Mouse (Mus musculus) MEL (cell line): ENCODE data around the gene Lamp1. TPM values are rescaled to one million over a fixed set of nuclear protein-coding genes. Genes with fewer than 3 reads are reported as not detected.
A peak's percentile ranks its signal among the peaks of the same experiment; 100 is the strongest.

Experiments used
- DNase-seq: peaks from one replicate; pipeline ENCODE4 v3.0.0; 2011; ENCODE audit warnings: low read depth, low spot score
- H3K27ac ChIP-seq: 2 replicates; pipeline ENCODE4 v1.5.1; 2012; ENCODE audit warnings: low read depth, mild to moderate bottlenecking, control low read depth, low read length, moderate library complexity; ENCODE audit not compliant: control insufficient read depth
- H3K27me3 ChIP-seq, 2 experiments: fragments of 150-350 bp in 1 of 2; sonication (generic) in 1 of 2; 2 replicates each; pipeline ENCODE4 v1.6.1; 2012; ENCODE audit warnings: low read length in 2 of 2, mild to moderate bottlenecking in 2 of 2, improper control_type of control experiment in 1 of 2, moderate library complexity in 1 of 2; ENCODE audit not compliant: insufficient read depth in 2 of 2, control insufficient read depth in 1 of 2
- H3K36me3 ChIP-seq, 2 experiments: 2 replicates each; pipeline ENCODE4 v1.6.1; 2012 to 2014; ENCODE audit warnings: low read length in 2 of 2, improper control_type of control experiment in 1 of 2, inconsistent platforms in 1 of 2, mild to moderate bottlenecking in 1 of 2; ENCODE audit not compliant: insufficient read depth in 2 of 2, control insufficient read depth in 1 of 2
- H3K4me1 ChIP-seq, 2 experiments: fragments of 150-350 bp in 1 of 2; sonication (generic) in 1 of 2; 2 replicates each; pipeline ENCODE4 v1.6.1; 2012; ENCODE audit warnings: low read length in 2 of 2, improper control_type of control experiment in 1 of 2, mild to moderate bottlenecking in 1 of 2; ENCODE audit not compliant: insufficient read depth in 2 of 2, control insufficient read depth in 1 of 2
- H3K4me3 ChIP-seq, 2 experiments: fragments of 150-350 bp in 1 of 2; sonication (generic) in 1 of 2; 2 replicates each; pipeline ENCODE4 v1.5.1; 2012; ENCODE audit warnings: low read depth in 2 of 2, low read length in 2 of 2, mild to moderate bottlenecking in 2 of 2, moderate library complexity in 2 of 2, control low read depth in 1 of 2, improper control_type of control experiment in 1 of 2; ENCODE audit not compliant: control insufficient read depth in 1 of 2, insufficient read depth in 1 of 2
- H3K79me2 ChIP-seq: 2 replicates; pipeline ENCODE4 v1.6.1; 2012; ENCODE audit warnings: mild to moderate bottlenecking, low read length, moderate library complexity; ENCODE audit not compliant: control insufficient read depth, poor library complexity, insufficient read depth
- H3K9ac ChIP-seq: 2 replicates; pipeline ENCODE4 v1.6.1; 2012; ENCODE audit warnings: low read depth, mild to moderate bottlenecking, control low read depth, low read length, moderate library complexity; ENCODE audit not compliant: control insufficient read depth, poor library complexity, severe bottlenecking
- H3K9me3 ChIP-seq: fragments of 150-350 bp; sonication (generic); replicated peaks from 2 replicates; pipeline ENCODE4 v1.6.1; 2012; ENCODE audit warnings: mild to moderate bottlenecking, low read length, improper control_type of control experiment, moderate library complexity; ENCODE audit not compliant: insufficient read depth
- BHLHE40 ChIP-seq: IDR thresholded peaks from 2 replicates; pipeline ENCODE4 v1.6.1; 2012; ENCODE audit warnings: low read depth, mild to moderate bottlenecking, inconsistent platforms, low read length, improper control_type of control experiment, borderline replicate concordance
- ELF1 ChIP-seq: IDR thresholded peaks from 2 replicates; pipeline ENCODE4 v1.6.1; 2014; ENCODE audit warnings: low read depth, mild to moderate bottlenecking, inconsistent platforms, low read length, improper control_type of control experiment, moderate library complexity
- EP300 ChIP-seq, 2 experiments: IDR thresholded peaks; 2 replicates each; pipeline ENCODE4 v1.6.1; 2011; ENCODE audit warnings: improper control_type of control experiment in 2 of 2, low read length in 2 of 2, low read depth in 1 of 2, mild to moderate bottlenecking in 1 of 2
- GABPA ChIP-seq: IDR thresholded peaks from 2 replicates; pipeline ENCODE4 v1.6.1; 2012; ENCODE audit warnings: low read depth, mild to moderate bottlenecking, inconsistent platforms, low read length, improper control_type of control experiment, moderate library complexity
- GATA1 ChIP-seq: IDR thresholded peaks from 2 replicates; pipeline ENCODE4 v1.6.1; 2011; ENCODE audit warnings: low read depth, low read length, improper control_type of control experiment
- JUND ChIP-seq: IDR thresholded peaks from 2 replicates; pipeline ENCODE4 v1.6.1; 2011; ENCODE audit warnings: low read depth, mild to moderate bottlenecking, improper control_type of control experiment, low read length
- KAT2A ChIP-seq: conservative IDR thresholded peaks from 2 replicates; pipeline ENCODE4 v1.6.1; 2012; ENCODE audit warnings: low read depth, low read length, improper control_type of control experiment, inconsistent platforms
- MAFK ChIP-seq: IDR thresholded peaks from 2 replicates; pipeline ENCODE4 v1.6.1; 2011; ENCODE audit warnings: low read depth, mild to moderate bottlenecking, low read length, improper control_type of control experiment, borderline replicate concordance
- MAZ ChIP-seq: IDR thresholded peaks from 2 replicates; pipeline ENCODE4 v1.6.1; 2012; ENCODE audit warnings: low read depth, mild to moderate bottlenecking, inconsistent platforms, low read length, improper control_type of control experiment
- POLR2AphosphoS5 ChIP-seq: IDR thresholded peaks from 2 replicates; pipeline ENCODE4 v1.6.1; 2012; ENCODE audit warnings: low read depth, borderline replicate concordance, mild to moderate bottlenecking, inconsistent platforms, low read length, moderate library complexity, mixed read lengths
- RCOR1 ChIP-seq: IDR thresholded peaks from 2 replicates; pipeline ENCODE4 v1.6.1; 2012; ENCODE audit warnings: low read depth, mild to moderate bottlenecking, inconsistent platforms, low read length, improper control_type of control experiment
- SIN3A ChIP-seq: IDR thresholded peaks from 2 replicates; pipeline ENCODE4 v1.6.1; 2012; ENCODE audit warnings: low read length, improper control_type of control experiment, inconsistent platforms
- TAL1 ChIP-seq: IDR thresholded peaks from 2 replicates; pipeline ENCODE4 v1.6.1; 2012; ENCODE audit warnings: mild to moderate bottlenecking, inconsistent platforms, low read length, moderate library complexity, mixed read lengths
- TBP ChIP-seq: IDR thresholded peaks from 2 replicates; pipeline ENCODE4 v1.8.0; 2011; ENCODE audit warnings: low read depth, low read length, improper control_type of control experiment
- UBTF ChIP-seq: IDR thresholded peaks from 2 replicates; pipeline ENCODE4 v1.6.1; 2012; ENCODE audit warnings: low read depth, mild to moderate bottlenecking, inconsistent platforms, low read length, improper control_type of control experiment, moderate library complexity, borderline replicate concordance; ENCODE audit not compliant: insufficient read depth
- USF1 ChIP-seq: IDR thresholded peaks from 2 replicates; pipeline ENCODE4 v1.6.1; 2014; ENCODE audit warnings: low read depth, mild to moderate bottlenecking, inconsistent platforms, low read length, improper control_type of control experiment, moderate library complexity
- USF2 ChIP-seq, 2 experiments: IDR thresholded peaks; 2 replicates each; pipeline ENCODE4 v1.6.1; 2011 to 2012; ENCODE audit warnings: improper control_type of control experiment in 2 of 2, low read length in 2 of 2, borderline replicate concordance in 1 of 2, inconsistent platforms in 1 of 2, low read depth in 1 of 2, mild to moderate bottlenecking in 1 of 2; ENCODE audit not compliant: insufficient read depth in 1 of 2
- ZC3H11A ChIP-seq: IDR thresholded peaks from 2 replicates; pipeline ENCODE4 v1.6.1; 2012; ENCODE audit warnings: low read depth, mild to moderate bottlenecking, inconsistent platforms, low read length, improper control_type of control experiment
- ZKSCAN1 ChIP-seq: IDR thresholded peaks from 2 replicates; pipeline ENCODE4 v1.6.1; 2012; ENCODE audit warnings: low read depth, mild to moderate bottlenecking, inconsistent platforms, low read length, improper control_type of control experiment, moderate library complexity
- ZNF384 ChIP-seq: IDR thresholded peaks from 2 replicates; pipeline ENCODE4 v1.6.1; 2012; ENCODE audit warnings: low read depth, mild to moderate bottlenecking, inconsistent platforms, low read length, improper control_type of control experiment
- polyA plus RNA-seq, 2 experiments: library from polyadenylated mRNA; stranded (reverse) in 1 of 2; unstranded in 1 of 2; fragments of >175 nt in 1 of 2; fragments of >200 nt in 1 of 2; gene quantifications; 2 replicates each; pipeline versions ENCODE4 v1.2.1 to v1.2.4; 2012; ENCODE audit warnings: low replicate concordance in 2 of 2, low read depth in 1 of 2; ENCODE audit not compliant: insufficient read length in 2 of 2, insufficient read depth in 1 of 2, missing spikeins in 1 of 2
- total RNA-seq: library from RNA; depleted of rRNA; stranded (reverse); fragments of 300-350 nt; gene quantifications from 2 replicates; pipeline ENCODE4 v1.2.3, GENCODE M21; 2012

Gene Lamp1
- total and polyA plus RNA-seq, 3 experiments, result 109 to 233 (median 191) TPM

GRCm38 (mm10) chr8:13122887-13123421, 36.0 kb upstream of the Lamp1 start (continued):
- TF ChIP-seq MAFK (peak; percentile 79; the same call in 1 of the 2 replicates), ZC3H11A (0 out of 2 replicates have a peak, but pooled peaks have one; percentile 10), POLR2AphosphoS5 (no peak), USF2 (IDR thresholded peaks at IDR 0.05; ENCODE audit: borderline replicate concordance in 1 of 2, insufficient read depth in 1 of 2, low read depth in 1 of 2, low read length in 2 of 2) (no peak), UBTF (no peak), MAZ (peak; percentile 87; the same call in 1 of the 2 replicates), GATA1 (peak; percentile 97), JUND (no peak), ZKSCAN1 (no peak), ZNF384 (no peak), USF1 (no peak), GABPA (no peak), TAL1 (peak; percentile 74), TBP (no peak; the same call in 1 of the 2 replicates), RCOR1 (peak; percentile 95), SIN3A (peak; percentile 82)

GRCm38 (mm10) chr8:13124897-13125296, 34.1 kb upstream of the Lamp1 start:
- Histone ChIP-seq H3K9ac (no peak overlapping the region), H3K79me2 (no peaks in the 10 kb centered on the region; the same call in 1 of the 2 replicates)
- TF ChIP-seq RCOR1, result no peak
- TF ChIP-seq EP300 (IDR thresholded peaks at IDR 0.05; ENCODE audit: low read depth in 1 of 2, low read length in 2 of 2), result no peak
- no peak for TF ChIP-seq ZNF384
- no peak for TF ChIP-seq TAL1
- no peak for TF ChIP-seq ELF1
- TF ChIP-seq KAT2A, result no peak
- TF ChIP-seq BHLHE40, result no peak
- TF ChIP-seq, all 39 proteins: peak for 0
- peaks cover 30 to 38% of the 10 kb centered on the region in 2 experiments for H3K4me1 ChIP-seq
- H3K36me3 ChIP-seq, result peaks cover 24 to 37% of the 10 kb centered on the region in 2 experiments
- H3K4me3 ChIP-seq, result no peak overlapping the region
- DNase-seq, result no peak
- H3K27ac ChIP-seq, result no peak overlapping the region
- no peaks in the 10 kb centered on the region for H3K27me3 ChIP-seq
- no peaks in the 10 kb centered on the region for H3K9me3 ChIP-seq
